Mouse (Mus musculus): ENCODE measurements around the gene Rlf.

DNA sequence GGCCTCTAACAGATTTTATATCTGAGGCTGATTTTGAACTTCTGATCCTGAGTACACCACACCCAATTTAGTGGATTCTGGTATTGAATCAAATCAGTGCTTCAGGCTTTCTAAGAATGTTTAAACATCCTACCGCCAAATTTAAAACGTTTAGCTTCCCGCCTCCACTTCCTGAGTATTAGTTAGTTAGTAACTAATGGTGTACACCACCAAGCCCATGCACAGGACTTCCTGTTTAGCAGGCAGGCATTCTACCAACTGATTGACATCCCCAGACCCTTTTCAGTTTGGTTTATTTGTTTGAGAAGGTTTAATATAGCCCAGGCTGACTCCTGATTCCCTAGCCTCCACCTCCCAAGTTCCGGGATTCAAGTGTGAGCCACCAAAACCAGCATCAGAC, 6.0 kb downstream of the Rlf start:
- no peak for TF ChIP-seq CTCF (IDR thresholded peaks at IDR 0.05; ENCODE audit: extremely low read depth, insufficient read depth, insufficient read length, insufficient replicate concordance)
- TF ChIP-seq POLR2A (IDR thresholded peaks at IDR 0.05; ENCODE audit: low read depth, low read length): no peak
